Mouse (Mus musculus): ENCODE data around the gene Slc9a2. TPM values are rescaled to one million over a fixed set of nuclear protein-coding genes. Genes with fewer than 3 reads are reported as not detected.

Slc9a2 gene
- polyA plus RNA-seq, 1 experiment from 2014 or later, result 0.05 TPM

- WGBS, result 79% methylated on average over 6 of the region's 6 CpGs
Observed at GRCm38 (mm10) chr1:40788956-40789355, 108.6 kb downstream of the Slc9a2 start.

GRCm38 (mm10) chr1:40789666-40790233, 109.4 kb downstream of the Slc9a2 start:
- H3K27ac ChIP-seq, result no peak overlapping the region
- peak overlapping the region; percentile 51 for H3K4me3 ChIP-seq (replicated peaks)
- ATAC-seq (ENCODE audit: insufficient number of reproducible peaks, insufficient read depth, low FRiP score, low TSS enrichment, low read depth), result peak; percentile 24; the same call in 1 of the 2 replicates
- no peaks in the 10 kb centered on the region for H3K4me1 ChIP-seq (replicated peaks)
- peak overlapping the region; percentile 66 for H3K4me2 ChIP-seq
- 0 out of 2 replicates have a peak overlapping the region, but pooled peaks have one; percentile 9 for H3K9ac ChIP-seq (replicated peaks)
- H3K9me3 ChIP-seq, result no peaks in the 10 kb centered on the region
- no peaks in the 10 kb centered on the region for H3K27me3 ChIP-seq
- 34% methylated on average over 5 of the region's 5 CpGs for WGBS
- no peaks in the 10 kb centered on the region for H3K36me3 ChIP-seq

More at GRCm38 (mm10) chr1:40788956-40789355, 108.6 kb downstream of the Slc9a2 start:
- no peaks in the 10 kb centered on the region for H3K9me3 ChIP-seq
- H3K27ac ChIP-seq, result no peak overlapping the region
- H3K36me3 ChIP-seq, result peaks cover 3% of the 10 kb centered on the region; the same call in 1 of the 2 replicates
- no peak overlapping the region for H3K4me3 ChIP-seq (replicated peaks)
- ATAC-seq (ENCODE audit: insufficient number of reproducible peaks, insufficient read depth, low FRiP score, low TSS enrichment, low read depth), result no peak
- no peak overlapping the region for H3K9ac ChIP-seq (replicated peaks)
- H3K4me2 ChIP-seq, result no peak overlapping the region
- H3K27me3 ChIP-seq, result no peaks in the 10 kb centered on the region
- H3K4me1 ChIP-seq (replicated peaks), result no peaks in the 10 kb centered on the region

- Histone ChIP-seq H3K9ac (replicated peaks) (0 out of 2 replicates have a peak within 1 kb of the TSS, but pooled peaks have one; percentile 9), H3K36me3 (no peaks in the 10 kb centered on the region), H3K27me3 (no peaks in the 10 kb centered on the region), H3K4me3 (replicated peaks) (peak within 1 kb of the TSS; percentile 51), H3K9me3 (no peaks in the 10 kb centered on the region), H3K27ac (no peak within 1 kb of the TSS), H3K4me1 (replicated peaks) (no peaks in the 10 kb centered on the region), H3K4me2 (peak within 1 kb of the TSS; percentile 66)
- peak; percentile 86 for ATAC-seq (ENCODE audit: insufficient number of reproducible peaks, insufficient read depth, low FRiP score, low TSS enrichment, low read depth)
- 6% methylated on average over 38 of the region's 38 CpGs for WGBS
Observed at GRCm38 (mm10) chr1:40790324-40791141, 110.2 kb downstream of the Slc9a2 start, which contains the start of gene Mfsd9. TSS of gene Mfsd9 (minus strand) at chr1:40790687.

- Histone ChIP-seq H3K9me3 (no peaks in the 10 kb centered on the region), H3K4me3 (replicated peaks) (no peak overlapping the region), H3K4me2 (no peak overlapping the region), H3K9ac (replicated peaks) (no peak overlapping the region), H3K36me3 (no peaks in the 10 kb centered on the region), H3K27ac (no peak overlapping the region), H3K27me3 (no peaks in the 10 kb centered on the region), H3K4me1 (replicated peaks) (no peaks in the 10 kb centered on the region)
- 92% methylated on average over 1 of the region's 1 CpGs for WGBS
- no peak for ATAC-seq (ENCODE audit: insufficient number of reproducible peaks, insufficient read depth, low FRiP score, low TSS enrichment, low read depth)
Observed at GRCm38 (mm10) chr1:40795508-40795907, 115.1 kb downstream of the Slc9a2 start.

GRCm38 (mm10) chr1:40797348-40797747, 117.0 kb downstream of the Slc9a2 start:
- H3K4me3 ChIP-seq (replicated peaks), result no peak overlapping the region
- 19% methylated on average over 5 of the region's 5 CpGs for WGBS
- no peak overlapping the region for H3K4me2 ChIP-seq
- no peaks in the 10 kb centered on the region for H3K9me3 ChIP-seq
- no peaks in the 10 kb centered on the region for H3K36me3 ChIP-seq
- no peaks in the 10 kb centered on the region for H3K4me1 ChIP-seq (replicated peaks)
- ATAC-seq (ENCODE audit: insufficient number of reproducible peaks, insufficient read depth, low FRiP score, low TSS enrichment, low read depth), result no peak
- no peak overlapping the region for H3K27ac ChIP-seq
- no peaks in the 10 kb centered on the region for H3K27me3 ChIP-seq
- no peak overlapping the region for H3K9ac ChIP-seq (replicated peaks)

- H3K4me1 ChIP-seq (replicated peaks), result no peaks in the 10 kb centered on the region
- H3K4me3 ChIP-seq (replicated peaks), result no peak overlapping the region
- no peak overlapping the region for H3K9ac ChIP-seq (replicated peaks)
- no peak overlapping the region for H3K4me2 ChIP-seq
- no peaks in the 10 kb centered on the region for H3K36me3 ChIP-seq
- 89% methylated on average over 8 of the region's 8 CpGs for WGBS
- no peaks in the 10 kb centered on the region for H3K9me3 ChIP-seq
- no peaks in the 10 kb centered on the region for H3K27me3 ChIP-seq
- H3K27ac ChIP-seq, result no peak overlapping the region
- ATAC-seq (ENCODE audit: insufficient number of reproducible peaks, insufficient read depth, low FRiP score, low TSS enrichment, low read depth), result no peak
Observed at GRCm38 (mm10) chr1:40799121-40799520, 118.7 kb downstream of the Slc9a2 start.

- Histone ChIP-seq H3K4me2 (no peak overlapping the region), H3K36me3 (no peaks in the 10 kb centered on the region), H3K4me3 (replicated peaks) (no peak overlapping the region), H3K27ac (no peak overlapping the region), H3K27me3 (no peaks in the 10 kb centered on the region), H3K9me3 (no peaks in the 10 kb centered on the region), H3K4me1 (replicated peaks) (no peaks in the 10 kb centered on the region), H3K9ac (replicated peaks) (no peak overlapping the region)
- 83% methylated on average over 5 of the region's 5 CpGs for WGBS
- ATAC-seq (ENCODE audit: insufficient number of reproducible peaks, insufficient read depth, low FRiP score, low TSS enrichment, low read depth), result no peak
Observed at GRCm38 (mm10) chr1:40800908-40801307, 120.5 kb downstream of the Slc9a2 start.

- Histone ChIP-seq H3K36me3 (no peaks in the 10 kb centered on the region), H3K4me1 (replicated peaks) (no peaks in the 10 kb centered on the region), H3K4me2 (no peak overlapping the region), H3K27me3 (no peaks in the 10 kb centered on the region), H3K27ac (no peak overlapping the region), H3K4me3 (replicated peaks) (no peak overlapping the region), H3K9ac (replicated peaks) (no peak overlapping the region), H3K9me3 (no peaks in the 10 kb centered on the region)
- no peak for ATAC-seq (ENCODE audit: insufficient number of reproducible peaks, insufficient read depth, low FRiP score, low TSS enrichment, low read depth)
- WGBS, result 29% methylated on average over 3 of the region's 3 CpGs
Observed at GRCm38 (mm10) chr1:40802759-40803158, 122.4 kb downstream of the Slc9a2 start.

- Histone ChIP-seq H3K4me1 (replicated peaks) (no peaks in the 10 kb centered on the region), H3K27ac (no peak overlapping the region), H3K27me3 (no peaks in the 10 kb centered on the region), H3K4me2 (no peak overlapping the region), H3K36me3 (no peaks in the 10 kb centered on the region), H3K4me3 (replicated peaks) (no peak overlapping the region), H3K9ac (replicated peaks) (no peak overlapping the region), H3K9me3 (no peaks in the 10 kb centered on the region)
- WGBS, result 91% methylated on average over 12 of the region's 12 CpGs
- no peak for ATAC-seq (ENCODE audit: insufficient number of reproducible peaks, insufficient read depth, low FRiP score, low TSS enrichment, low read depth)
Observed at GRCm38 (mm10) chr1:40804118-40804517, 123.7 kb downstream of the Slc9a2 start.

GRCm38 (mm10) chr1:40805351-40805750, 125.0 kb downstream of the Slc9a2 start, which contains the start of gene Tmem182:
TSS of gene Tmem182 (plus strand) at chr1:40805601.
- no peaks in the 10 kb centered on the region for H3K27me3 ChIP-seq
- no peak for ATAC-seq (ENCODE audit: insufficient number of reproducible peaks, insufficient read depth, low FRiP score, low TSS enrichment, low read depth)
- H3K36me3 ChIP-seq, result no peaks in the 10 kb centered on the region
- WGBS, result 75% methylated on average over 9 of the region's 9 CpGs
- H3K4me2 ChIP-seq, result no peak within 1 kb of the TSS
- H3K9me3 ChIP-seq, result no peaks in the 10 kb centered on the region
- no peaks in the 10 kb centered on the region for H3K4me1 ChIP-seq (replicated peaks)
- no peak within 1 kb of the TSS for H3K27ac ChIP-seq
- no peak within 1 kb of the TSS for H3K9ac ChIP-seq (replicated peaks)
- H3K4me3 ChIP-seq (replicated peaks), result no peak within 1 kb of the TSS

- no peak overlapping the region for H3K27ac ChIP-seq
- H3K9ac ChIP-seq (replicated peaks), result no peak overlapping the region
- no peaks in the 10 kb centered on the region for H3K36me3 ChIP-seq
- H3K27me3 ChIP-seq, result no peaks in the 10 kb centered on the region
- WGBS, result 86% methylated on average over 11 of the region's 11 CpGs
- no peaks in the 10 kb centered on the region for H3K9me3 ChIP-seq
- H3K4me1 ChIP-seq (replicated peaks), result no peaks in the 10 kb centered on the region
- ATAC-seq (ENCODE audit: insufficient number of reproducible peaks, insufficient read depth, low FRiP score, low TSS enrichment, low read depth), result no peak
- no peak overlapping the region for H3K4me2 ChIP-seq
- H3K4me3 ChIP-seq (replicated peaks), result no peak overlapping the region
Observed at GRCm38 (mm10) chr1:40805891-40806290, 125.5 kb downstream of the Slc9a2 start.
